Mouse (Mus musculus): Measurements from ENCODE around the gene Akap9. TPM values are rescaled to one million over a fixed set of nuclear protein-coding genes. Genes with fewer than 3 reads are reported as not detected.
A peak's percentile ranks its signal among the peaks of the same experiment; 100 is the strongest.
"Not testable (repeated sequence)": the region's sequence is repeated elsewhere in the genome, so short reads cannot be mapped to it uniquely, and the experiment has no call there.

The Akap9 gene
- polyA plus RNA-seq, 1 experiment from 2014 or later, result 118 TPM

DNA sequence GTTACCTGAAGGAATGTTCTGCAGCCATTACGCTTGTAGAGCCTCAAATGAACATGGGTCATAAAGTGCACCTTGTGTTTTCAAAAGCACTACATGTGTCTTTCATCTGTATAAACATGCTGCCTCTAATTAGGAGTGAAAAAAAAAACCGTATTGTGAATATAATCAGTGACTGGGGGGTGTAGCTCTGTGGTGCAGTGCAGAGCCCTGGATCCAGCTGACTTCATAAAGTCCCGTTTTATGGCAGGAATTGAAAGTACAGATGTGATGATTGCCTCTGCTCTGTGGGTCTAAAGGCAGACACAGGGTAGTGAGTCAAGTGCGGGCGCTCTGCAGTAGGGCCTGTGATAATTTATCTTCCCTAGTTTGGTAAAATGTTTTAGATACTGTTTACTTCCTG is 2.9 kb downstream of the Akap9 start:
- 0 out of 2 replicates have a peak, but pooled peaks have one; percentile 27 for ATAC-seq
- WGBS, result 48% methylated on average over 5 of the region's 5 CpGs
- no peak overlapping the region for H3K4me2 ChIP-seq (ENCODE audit: low read depth, low read length)
- H3K9ac ChIP-seq (ENCODE audit: low read depth, low read length), result no peak overlapping the region
- H3K27me3 ChIP-seq (replicated peaks; ENCODE audit: control insufficient read depth, insufficient read depth, low read length), result no peaks in the 10 kb centered on the region
- no peaks in the 10 kb centered on the region for H3K9me3 ChIP-seq (ENCODE audit: control insufficient read depth, low read length)
- no peak overlapping the region for H3K4me3 ChIP-seq (ENCODE audit: low read length)
- no peak overlapping the region for H3K27ac ChIP-seq (ENCODE audit: low read length)
- no peaks in the 10 kb centered on the region for H3K36me3 ChIP-seq (ENCODE audit: control insufficient read depth, insufficient read depth, low read length)
- H3K4me1 ChIP-seq (ENCODE audit: control insufficient read depth, insufficient read depth, low read length), result peaks cover 12% of the 10 kb centered on the region

DNA sequence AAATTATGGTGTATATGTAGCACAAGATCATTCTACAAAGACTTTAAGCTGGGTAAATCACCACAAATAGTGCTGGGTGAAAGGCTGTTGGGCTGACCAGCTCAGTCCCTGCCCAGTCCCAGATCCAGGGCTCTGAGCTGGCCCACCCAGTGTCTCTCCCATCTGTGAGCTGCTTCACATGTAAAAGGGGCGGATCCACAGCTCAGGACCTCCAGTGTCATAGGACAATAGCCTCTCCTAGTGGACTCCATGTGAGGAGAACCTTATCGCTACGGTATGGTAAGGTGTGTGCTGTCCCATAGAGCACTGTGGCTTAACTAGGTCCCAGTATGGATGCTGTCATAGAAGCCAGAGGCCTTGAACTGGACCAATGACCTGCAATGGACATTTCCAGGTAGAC is 3.8 kb downstream of the Akap9 start:
- no peak overlapping the region for H3K27ac ChIP-seq (ENCODE audit: low read length)
- no peak overlapping the region for H3K4me2 ChIP-seq (ENCODE audit: low read depth, low read length)
- ATAC-seq, result no peak
- 87% methylated on average over 3 of the region's 3 CpGs for WGBS
- no peak overlapping the region for H3K9ac ChIP-seq (ENCODE audit: low read depth, low read length)
- no peaks in the 10 kb centered on the region for H3K36me3 ChIP-seq (ENCODE audit: control insufficient read depth, insufficient read depth, low read length)
- no peaks in the 10 kb centered on the region for H3K9me3 ChIP-seq (ENCODE audit: control insufficient read depth, low read length)
- H3K4me3 ChIP-seq (ENCODE audit: low read length), result no peak overlapping the region
- peaks cover 14% of the 10 kb centered on the region for H3K4me1 ChIP-seq (ENCODE audit: control insufficient read depth, insufficient read depth, low read length)
- H3K27me3 ChIP-seq (replicated peaks; ENCODE audit: control insufficient read depth, insufficient read depth, low read length), result no peaks in the 10 kb centered on the region

DNA sequence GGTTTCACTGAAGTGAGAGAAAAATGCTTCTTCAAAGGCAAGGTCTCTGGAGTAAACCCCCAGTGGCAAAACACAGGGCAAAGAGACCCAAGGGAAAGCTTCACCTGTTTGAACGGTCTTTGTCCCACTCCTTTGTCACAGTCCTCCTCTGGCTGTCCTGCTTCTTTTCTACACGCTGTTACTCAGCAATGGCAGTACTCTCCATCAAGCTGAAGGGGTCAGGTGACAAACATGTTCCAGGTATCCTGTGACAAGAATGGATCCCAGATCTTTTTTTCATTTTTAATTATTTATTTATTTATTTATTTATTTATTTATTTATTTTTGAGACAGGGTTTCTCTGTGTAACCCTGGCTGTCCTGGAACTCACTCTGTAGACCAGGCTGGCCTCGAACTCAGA is 5.7 kb downstream of the Akap9 start:
- no peaks in the 10 kb centered on the region for H3K9me3 ChIP-seq (ENCODE audit: control insufficient read depth, low read length)
- H3K4me2 ChIP-seq (ENCODE audit: low read depth, low read length), result no peak overlapping the region
- H3K27ac ChIP-seq (ENCODE audit: low read length), result no peak overlapping the region
- peaks cover 21% of the 10 kb centered on the region for H3K4me1 ChIP-seq (ENCODE audit: control insufficient read depth, insufficient read depth, low read length)
- H3K27me3 ChIP-seq (replicated peaks; ENCODE audit: control insufficient read depth, insufficient read depth, low read length), result no peaks in the 10 kb centered on the region
- no peak overlapping the region for H3K4me3 ChIP-seq (ENCODE audit: low read length)
- H3K36me3 ChIP-seq (ENCODE audit: control insufficient read depth, insufficient read depth, low read length), result no peaks in the 10 kb centered on the region
- 94% methylated on average over 3 of the region's 3 CpGs for WGBS
- H3K9ac ChIP-seq (ENCODE audit: low read depth, low read length), result no peak overlapping the region
- no peak for ATAC-seq

DNA sequence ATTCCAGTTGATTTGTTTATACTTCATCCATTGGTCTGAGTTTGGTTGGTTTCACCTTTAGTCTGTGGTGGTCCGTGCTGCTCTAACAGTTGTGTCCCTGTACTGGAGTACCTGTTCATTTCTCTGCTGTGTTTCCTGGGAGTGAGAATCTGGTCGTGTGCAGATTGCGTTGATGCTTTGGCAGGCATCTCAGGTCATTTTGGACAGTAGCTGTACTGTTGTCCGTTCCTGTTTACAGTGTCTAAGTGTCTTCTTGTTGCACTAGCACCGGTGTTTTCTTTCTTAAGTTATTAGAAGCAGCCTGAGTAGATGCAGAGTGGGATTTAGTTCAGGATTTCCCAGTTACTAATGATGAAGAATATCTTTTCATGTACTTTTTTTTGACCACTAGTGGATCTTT is 7.4 kb downstream of the Akap9 start:
- Histone ChIP-seq H3K9me3 (ENCODE audit: control insufficient read depth, low read length) (no peaks in the 10 kb centered on the region), H3K4me3 (ENCODE audit: low read length) (no peak overlapping the region), H3K4me1 (ENCODE audit: control insufficient read depth, insufficient read depth, low read length) (peaks cover 21% of the 10 kb centered on the region), H3K4me2 (ENCODE audit: low read depth, low read length) (no peak overlapping the region), H3K9ac (ENCODE audit: low read depth, low read length) (no peak overlapping the region), H3K27me3 (replicated peaks; ENCODE audit: control insufficient read depth, insufficient read depth, low read length) (no peaks in the 10 kb centered on the region), H3K27ac (ENCODE audit: low read length) (no peak overlapping the region), H3K36me3 (ENCODE audit: control insufficient read depth, insufficient read depth, low read length) (no peaks in the 10 kb centered on the region; the same call in 1 of the 2 replicates)
- ATAC-seq, result no peak
- WGBS, result 83% methylated on average over 5 of the region's 5 CpGs

DNA sequence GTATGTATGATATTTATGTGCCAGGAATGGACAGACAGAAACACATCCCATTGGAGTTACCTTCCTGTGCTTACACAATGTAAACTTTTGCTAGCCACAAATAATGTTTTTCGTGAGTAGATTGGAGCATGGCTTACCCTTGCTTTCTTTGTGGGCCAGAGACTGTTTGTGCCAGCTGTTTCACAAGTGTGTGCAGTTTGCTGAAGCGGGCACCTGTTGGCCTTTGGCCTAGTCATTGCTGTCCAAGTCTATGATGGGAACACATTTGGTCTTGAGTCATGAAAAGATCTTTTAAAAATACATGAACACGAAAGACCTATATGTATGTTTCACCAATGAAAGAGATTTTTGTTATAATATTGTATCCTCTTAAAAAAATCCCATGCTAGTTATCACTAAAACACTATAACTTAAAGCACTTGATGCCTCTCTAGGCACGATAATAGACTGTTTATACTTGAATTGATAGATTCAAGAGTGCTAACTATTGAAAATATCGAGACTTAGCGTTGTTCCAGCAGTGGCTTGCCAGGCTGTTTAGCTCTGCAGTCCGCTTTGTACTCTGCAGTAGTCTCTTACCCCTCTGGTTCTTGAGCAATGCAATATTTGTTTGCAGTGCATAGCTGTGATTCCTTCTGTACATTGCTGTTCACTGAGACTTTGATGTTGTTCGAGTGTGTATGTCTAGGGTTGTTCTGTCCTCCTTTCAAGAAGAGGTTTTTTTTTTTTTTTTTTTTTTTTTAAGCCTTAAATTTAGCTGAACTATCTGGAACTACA is 8.1 kb downstream of the Akap9 start:
- H3K4me3 ChIP-seq (ENCODE audit: low read length), result no peak overlapping the region
- no peaks in the 10 kb centered on the region for H3K27me3 ChIP-seq (replicated peaks; ENCODE audit: control insufficient read depth, insufficient read depth, low read length)
- no peak overlapping the region for H3K4me2 ChIP-seq (ENCODE audit: low read depth, low read length)
- H3K27ac ChIP-seq (ENCODE audit: low read length), result no peak overlapping the region
- H3K9me3 ChIP-seq (ENCODE audit: control insufficient read depth, low read length), result no peaks in the 10 kb centered on the region
- peaks cover 20% of the 10 kb centered on the region for H3K4me1 ChIP-seq (ENCODE audit: control insufficient read depth, insufficient read depth, low read length)
- H3K9ac ChIP-seq (ENCODE audit: low read depth, low read length), result no peak overlapping the region
- no peak for ATAC-seq
- H3K36me3 ChIP-seq (ENCODE audit: control insufficient read depth, insufficient read depth, low read length), result no peaks in the 10 kb centered on the region; the same call in 1 of the 2 replicates
- 81% methylated on average over 8 of the region's 8 CpGs for WGBS

DNA sequence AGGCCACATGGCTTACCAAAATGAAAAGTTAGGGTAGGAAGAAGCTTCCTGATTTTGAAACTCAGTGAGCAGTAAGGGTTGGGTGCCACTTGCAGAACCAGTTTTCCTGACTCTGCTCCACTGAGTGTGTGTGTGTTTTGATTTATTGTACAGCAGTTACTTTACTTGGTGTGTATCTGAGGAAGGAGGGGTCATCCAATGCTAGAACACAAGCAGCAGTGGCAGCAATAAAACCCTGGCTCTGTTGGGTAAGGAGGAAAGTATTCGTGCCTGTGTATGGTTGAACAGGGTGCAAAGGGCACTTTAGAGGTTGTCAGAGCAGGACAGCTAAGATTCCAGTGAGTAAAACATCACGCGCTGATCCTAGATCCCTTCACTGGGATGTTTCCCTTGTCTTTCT is 11.1 kb downstream of the Akap9 start:
- Histone ChIP-seq H3K27me3 (replicated peaks; ENCODE audit: control insufficient read depth, insufficient read depth, low read length) (no peaks in the 10 kb centered on the region), H3K4me3 (ENCODE audit: low read length) (no peak overlapping the region), H3K36me3 (ENCODE audit: control insufficient read depth, insufficient read depth, low read length) (no peaks in the 10 kb centered on the region; the same call in 1 of the 2 replicates), H3K4me1 (ENCODE audit: control insufficient read depth, insufficient read depth, low read length) (peaks cover 18% of the 10 kb centered on the region), H3K27ac (ENCODE audit: low read length) (peak overlapping the region; percentile 74), H3K9ac (ENCODE audit: low read depth, low read length) (no peak overlapping the region), H3K9me3 (ENCODE audit: control insufficient read depth, low read length) (no peaks in the 10 kb centered on the region), H3K4me2 (ENCODE audit: low read depth, low read length) (peak overlapping the region; percentile 43)
- ATAC-seq, result peak; percentile 98
- WGBS, result 53% methylated on average over 3 of the region's 3 CpGs

DNA sequence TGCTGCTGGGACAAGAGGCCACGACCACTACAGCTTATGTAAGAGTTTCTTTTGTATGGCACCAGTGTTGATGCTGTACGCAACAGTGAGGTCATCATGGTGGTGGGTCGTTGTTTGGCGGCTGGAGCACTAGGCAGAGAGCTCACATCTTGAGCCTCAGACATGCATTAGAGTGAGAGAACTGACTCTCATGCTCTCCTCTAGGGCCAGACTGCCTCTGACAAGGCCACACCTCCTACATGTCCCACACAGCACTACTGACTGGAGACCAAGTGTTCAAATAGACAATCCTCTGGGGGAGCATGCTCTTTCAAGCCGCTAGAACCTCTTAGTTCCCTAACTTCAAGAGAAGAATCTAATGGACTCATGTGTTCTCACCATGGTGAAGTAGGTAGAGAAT is 11.5 kb downstream of the Akap9 start:
- Histone ChIP-seq H3K27ac (ENCODE audit: low read length) (peak overlapping the region; percentile 74), H3K4me3 (ENCODE audit: low read length) (0 out of 2 replicates have a peak overlapping the region, but pooled peaks have one; percentile 3), H3K36me3 (ENCODE audit: control insufficient read depth, insufficient read depth, low read length) (no peaks in the 10 kb centered on the region; the same call in 1 of the 2 replicates), H3K4me2 (ENCODE audit: low read depth, low read length) (peak overlapping the region; percentile 43), H3K4me1 (ENCODE audit: control insufficient read depth, insufficient read depth, low read length) (peaks cover 18% of the 10 kb centered on the region), H3K9me3 (ENCODE audit: control insufficient read depth, low read length) (no peaks in the 10 kb centered on the region), H3K9ac (ENCODE audit: low read depth, low read length) (no peak overlapping the region), H3K27me3 (replicated peaks; ENCODE audit: control insufficient read depth, insufficient read depth, low read length) (no peaks in the 10 kb centered on the region)
- WGBS, result 82% methylated on average over 5 of the region's 5 CpGs
- ATAC-seq, result peak; percentile 65

DNA sequence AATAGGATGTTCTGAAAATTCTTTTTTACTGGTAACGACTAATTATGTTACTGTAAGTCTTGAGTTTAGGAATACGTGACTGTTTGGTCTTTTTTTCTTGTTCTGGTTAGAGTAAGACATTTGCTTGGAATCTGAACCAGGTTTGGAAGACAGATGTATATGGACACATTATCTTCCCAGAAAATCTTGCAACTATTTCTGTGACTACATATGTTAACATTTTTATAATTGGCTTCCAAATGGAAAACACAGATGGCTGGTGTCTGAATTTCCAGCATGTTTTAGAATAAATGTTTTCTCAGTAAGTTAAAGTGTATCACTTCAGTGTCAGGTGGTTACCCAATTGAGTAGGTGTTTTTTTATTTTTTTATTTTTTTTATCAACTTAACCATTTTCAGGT is 13.4 kb downstream of the Akap9 start:
- ATAC-seq, result no peak
- Histone ChIP-seq H3K9ac (ENCODE audit: low read depth, low read length) (no peak overlapping the region), H3K36me3 (ENCODE audit: control insufficient read depth, insufficient read depth, low read length) (no peaks in the 10 kb centered on the region; the same call in 1 of the 2 replicates), H3K9me3 (ENCODE audit: control insufficient read depth, low read length) (no peaks in the 10 kb centered on the region), H3K27me3 (replicated peaks; ENCODE audit: control insufficient read depth, insufficient read depth, low read length) (no peaks in the 10 kb centered on the region), H3K4me1 (ENCODE audit: control insufficient read depth, insufficient read depth, low read length) (peaks cover 18% of the 10 kb centered on the region), H3K27ac (ENCODE audit: low read length) (no peak overlapping the region), H3K4me2 (ENCODE audit: low read depth, low read length) (no peak overlapping the region), H3K4me3 (ENCODE audit: low read length) (no peak overlapping the region)
- 89% methylated on average over 2 of the region's 2 CpGs for WGBS

DNA sequence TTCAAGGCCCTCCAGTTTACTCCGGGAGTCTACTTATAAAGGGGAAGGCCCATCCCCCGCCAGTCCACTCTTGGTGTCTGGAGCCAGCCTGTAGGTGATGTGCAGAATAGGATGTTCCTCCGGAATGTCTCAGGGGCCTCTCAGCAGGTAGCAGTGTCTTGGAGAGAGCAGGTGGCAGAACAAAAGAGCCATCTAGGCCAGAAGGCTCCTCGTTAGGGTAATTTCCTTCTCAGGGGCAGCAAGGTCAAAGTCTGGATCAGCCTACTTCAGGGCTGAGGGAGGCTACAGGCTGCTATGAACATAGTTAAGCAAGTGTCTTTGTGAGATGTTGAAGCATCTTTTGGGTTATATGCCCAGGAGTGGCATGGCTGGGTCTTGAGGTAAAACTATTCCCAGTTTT is 15.3 kb downstream of the Akap9 start:
- H3K36me3 ChIP-seq (ENCODE audit: control insufficient read depth, insufficient read depth, low read length); H3K4me2 ChIP-seq (ENCODE audit: low read depth, low read length): not testable (repeated sequence)
- WGBS, result 67% methylated on average over 4 of the region's 4 CpGs

More for the DNA sequence above, 15.3 kb downstream of the Akap9 start:
- H3K4me3 ChIP-seq (ENCODE audit: low read length); H3K9ac ChIP-seq (ENCODE audit: low read depth, low read length); H3K27me3 ChIP-seq (replicated peaks; ENCODE audit: control insufficient read depth, insufficient read depth, low read length); H3K27ac ChIP-seq (ENCODE audit: low read length); H3K4me1 ChIP-seq (ENCODE audit: control insufficient read depth, insufficient read depth, low read length); H3K9me3 ChIP-seq (ENCODE audit: control insufficient read depth, low read length); ATAC-seq: not testable (repeated sequence)

Data from intestine, embryonic 16.5 days (tissue).